ENCODE assay signal across 15 mouse cellular contexts in genomic region chr13:28297577-28297976, GRCm38 (mm10). TPM values are rescaled to one million over a fixed set of nuclear protein-coding genes. Genes with fewer than 3 reads are reported as not detected.
A peak's percentile ranks its signal among the peaks of the same experiment; 100 is the strongest.
DNase-seq lines count a peak whose midpoint lies in the region; ATAC-seq and TF ChIP-seq lines count a peak whose summit lies in the region.
"Had no signal": no experiment of that assay in that cellular context is flagged by ENCODE, and none has a peak within 500 bp of the region (broad histone marks: within the 10 kb centered on the region; RNA-seq: fewer than 3 reads in every experiment).

No protein-coding gene starts in this region.

- H3K27me3 ChIP-seq in heart, embryonic 11.5 days (ENCODE audit: control insufficient read depth, insufficient read depth, low read length) = no peaks in the 10 kb centered on the region
- no peaks in the 10 kb centered on the region for H3K27me3 ChIP-seq in limb, embryonic 13.5 days
- H3K27me3 ChIP-seq in limb, embryonic 10.5 days (ENCODE audit: low read depth, poor library complexity, severe bottlenecking) = no peaks in the 10 kb centered on the region
- no peaks in the 10 kb centered on the region for H3K27me3 ChIP-seq in liver, postnatal 0 days (ENCODE audit: insufficient read depth, low read length)
- H3K27me3 ChIP-seq: liver, embryonic 15.5 days; neural tube, embryonic 12.5 days had no signal

- TF ChIP-seq CTCF in embryonic fibroblast, embryonic 13.5 days (IDR thresholded peaks at IDR 0.05; ENCODE audit: borderline replicate concordance, insufficient read depth, low read length) = no peak
- no peak for TF ChIP-seq CTCF in liver, postnatal 0 days (IDR thresholded peaks at IDR 0.05; ENCODE audit: low read depth)

- no peaks in the 10 kb centered on the region for H3K9me3 ChIP-seq in heart, embryonic 11.5 days (replicated peaks; ENCODE audit: control insufficient read depth, low read length)
- no peaks in the 10 kb centered on the region for H3K9me3 ChIP-seq in limb, embryonic 13.5 days
- no peaks in the 10 kb centered on the region for H3K9me3 ChIP-seq in limb, embryonic 10.5 days (replicated peaks)
- H3K9me3 ChIP-seq in liver, postnatal 0 days (ENCODE audit: low read length) = no peaks in the 10 kb centered on the region
- H3K9me3 ChIP-seq: liver, embryonic 15.5 days; neural tube, embryonic 12.5 days had no signal

- WGBS in heart, embryonic 11.5 days (ENCODE audit: insufficient replicate concordance) = 66% methylated on average over 2 of the region's 2 CpGs
- WGBS in limb, embryonic 13.5 days = 54% methylated on average over 2 of the region's 2 CpGs
- 85% methylated on average over 2 of the region's 2 CpGs for WGBS in limb, embryonic 10.5 days
- WGBS in liver, postnatal 0 days (ENCODE audit: insufficient replicate concordance) = 60% methylated on average over 2 of the region's 2 CpGs

- ATAC-seq in heart, embryonic 11.5 days (replicated peaks; ENCODE audit: insufficient number of reproducible peaks, low FRiP score, low TSS enrichment) = no peak
- peak; percentile 40; the same call in 1 of the 2 replicates for ATAC-seq in limb, embryonic 13.5 days (ENCODE audit: low FRiP score, low read depth)
- ATAC-seq in liver, postnatal 0 days = no peak

- no peak for TF ChIP-seq POLR2A in embryonic fibroblast, embryonic 13.5 days (IDR thresholded peaks at IDR 0.05; ENCODE audit: low read depth, low read length)

- H3K4me2 ChIP-seq in heart, embryonic 11.5 days = no peak overlapping the region
- H3K4me2 ChIP-seq in limb, embryonic 13.5 days (replicated peaks) = no peak overlapping the region
- H3K4me2 ChIP-seq in liver, postnatal 0 days (ENCODE audit: low read depth, low read length) = no peak overlapping the region
- H3K4me2 ChIP-seq: liver, embryonic 15.5 days; neural tube, embryonic 12.5 days had no signal

- H3K4me1 ChIP-seq in heart, embryonic 11.5 days (ENCODE audit: control insufficient read depth, insufficient read depth, low read length) = 0 out of 2 replicates have a peak, but pooled peaks cover 3% of the 10 kb centered on the region
- H3K4me1 ChIP-seq in limb, embryonic 13.5 days = peaks cover 18% of the 10 kb centered on the region
- peaks cover 19% of the 10 kb centered on the region for H3K4me1 ChIP-seq in limb, embryonic 10.5 days
- H3K4me1 ChIP-seq in embryonic fibroblast, embryonic 13.5 days (ENCODE audit: control insufficient read depth, insufficient read depth, low read length) = peaks cover 8% of the 10 kb centered on the region
- peaks cover 4% of the 10 kb centered on the region; the same call in 1 of the 2 replicates for H3K4me1 ChIP-seq in liver, postnatal 0 days (ENCODE audit: insufficient read depth)
- H3K4me1 ChIP-seq: liver, embryonic 15.5 days had no signal

- peak; percentile 77 for DNase-seq in heart, adult 11 months
- DNase-seq in limb, embryonic 10.5 days (ENCODE audit: low spot score) = no peak
- peak; percentile 41 for DNase-seq in retina, postnatal 1 day
- no peak for DNase-seq in liver, postnatal 0 days
- no peak for DNase-seq in left cerebral cortex, adult 18-20 months (ENCODE audit: low spot score in 2 of 2)
- DNase-seq: adrenal gland, postnatal 14 days; cerebellum, adult 2 months; heart, postnatal 36 days; kidney, adult 8-10 months; lung, postnatal 14 days had no signal

- H3K9ac ChIP-seq in heart, embryonic 11.5 days (ENCODE audit: low read depth, low read length) = no peak overlapping the region
- no peak overlapping the region for H3K9ac ChIP-seq in limb, embryonic 13.5 days
- no peak overlapping the region for H3K9ac ChIP-seq in liver, postnatal 0 days (replicated peaks)
- H3K9ac ChIP-seq: liver, embryonic 15.5 days; neural tube, embryonic 12.5 days had no signal

- TF ChIP-seq EP300 in liver, postnatal 0 days (IDR thresholded peaks at IDR 0.05; ENCODE audit: low read depth) = no peak

- H3K4me3 ChIP-seq in heart, embryonic 11.5 days (ENCODE audit: low read depth, low read length) = no peak overlapping the region
- H3K4me3 ChIP-seq in limb, embryonic 13.5 days = no peak overlapping the region
- no peak overlapping the region for H3K4me3 ChIP-seq in limb, embryonic 10.5 days
- no peak overlapping the region for H3K4me3 ChIP-seq in embryonic fibroblast, embryonic 13.5 days (ENCODE audit: insufficient read depth, low read length)
- H3K4me3 ChIP-seq in liver, postnatal 0 days (ENCODE audit: low read depth, low read length) = no peak overlapping the region
- H3K4me3 ChIP-seq: liver, embryonic 15.5 days; neural tube, embryonic 12.5 days had no signal

- H3K36me3 ChIP-seq in heart, embryonic 11.5 days (ENCODE audit: control insufficient read depth, insufficient read depth, low read length) = no peaks in the 10 kb centered on the region
- H3K36me3 ChIP-seq in limb, embryonic 13.5 days = no peaks in the 10 kb centered on the region
- no peaks in the 10 kb centered on the region for H3K36me3 ChIP-seq in limb, embryonic 10.5 days
- no peaks in the 10 kb centered on the region for H3K36me3 ChIP-seq in liver, postnatal 0 days (replicated peaks; ENCODE audit: insufficient read depth, low read length)
- H3K36me3 ChIP-seq: liver, embryonic 15.5 days; neural tube, embryonic 12.5 days had no signal

- no peak overlapping the region for H3K27ac ChIP-seq in heart, embryonic 11.5 days (ENCODE audit: low read depth, low read length)
- no peak overlapping the region for H3K27ac ChIP-seq in limb, embryonic 13.5 days
- no peak overlapping the region for H3K27ac ChIP-seq in limb, embryonic 10.5 days
- H3K27ac ChIP-seq in embryonic fibroblast, embryonic 13.5 days (ENCODE audit: insufficient read depth, low read length) = peak overlapping the region; percentile 74
- H3K27ac ChIP-seq in liver, postnatal 0 days (ENCODE audit: low read depth) = no peak overlapping the region
- H3K27ac ChIP-seq: liver, embryonic 15.5 days; neural tube, embryonic 12.5 days had no signal

RNA-seq across cellular contexts. Expression of gene Gm11361, which starts 40.2 kb away (rescaled TPM):
- polyA plus RNA-seq in heart, embryonic 11.5 days (2014; fragmentation: Nextera tagmentation; extraction: Ambion mirVana) = 1.8 and 3.9 TPM in 2 replicates
- polyA plus RNA-seq in limb, embryonic 13.5 days (2015; fragmentation: Nextera tagmentation; extraction: Ambion mirVana) = 8.9 and 9.3 TPM in 2 replicates
- 2.6 and 5.4 TPM in 2 replicates for polyA plus RNA-seq in limb, embryonic 10.5 days (2016; fragmentation: Nextera tagmentation; extraction: Ambion mirVana)
- polyA plus RNA-seq in embryonic fibroblast, embryonic 13.5 days (2011; ENCODE audit: insufficient read length, low read depth, missing spikeins) = not detected in 2 replicates
- polyA plus RNA-seq in liver, postnatal 0 days (2015; fragmentation: Nextera tagmentation; extraction: Ambion mirVana) = 3.8 and 4.5 TPM in 2 replicates
- total RNA-seq in left cerebral cortex, adult 18-20 months (2021) = 10 to 100 TPM; 61.3 to 75.1 TPM

Comparison
In these comparisons a context has a peak if more than half of its experiments do, and no peak if none do; other contexts are left out.
1. DNase-seq: peak in heart, adult 11 months (single experiment) and retina, postnatal 1 day (single experiment); none in limb, embryonic 10.5 days (single experiment), liver, postnatal 0 days (single experiment) and left cerebral cortex, adult 18-20 months (0 of 2).